Mouse (Mus musculus): ENCODE measurements around the gene Gm42417.

The Gm42417 gene

DNA sequence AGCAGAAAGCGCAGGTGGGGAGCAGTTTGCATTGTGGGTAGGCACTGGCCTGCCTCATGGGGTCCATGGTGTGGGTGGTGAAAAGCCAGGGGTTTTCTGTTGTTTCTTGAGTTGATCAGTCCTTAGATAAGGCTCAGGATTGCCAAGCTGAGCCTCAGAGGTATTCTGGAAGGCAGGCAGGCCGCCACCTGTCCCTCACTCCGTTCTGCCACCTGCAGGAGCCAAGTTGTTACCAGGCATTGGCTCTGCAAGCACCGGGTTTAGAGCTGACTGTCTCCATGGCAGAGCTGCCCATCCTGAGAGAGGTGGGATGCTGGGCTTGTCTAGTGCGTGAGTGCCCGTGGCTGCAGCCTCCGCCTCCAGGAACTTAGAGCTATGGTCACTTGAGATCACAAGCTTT is 17.0 kb downstream of the Gm42417 start:
- in situ Hi-C loops (cut with MboI, MseI) = no loop called here

DNA sequence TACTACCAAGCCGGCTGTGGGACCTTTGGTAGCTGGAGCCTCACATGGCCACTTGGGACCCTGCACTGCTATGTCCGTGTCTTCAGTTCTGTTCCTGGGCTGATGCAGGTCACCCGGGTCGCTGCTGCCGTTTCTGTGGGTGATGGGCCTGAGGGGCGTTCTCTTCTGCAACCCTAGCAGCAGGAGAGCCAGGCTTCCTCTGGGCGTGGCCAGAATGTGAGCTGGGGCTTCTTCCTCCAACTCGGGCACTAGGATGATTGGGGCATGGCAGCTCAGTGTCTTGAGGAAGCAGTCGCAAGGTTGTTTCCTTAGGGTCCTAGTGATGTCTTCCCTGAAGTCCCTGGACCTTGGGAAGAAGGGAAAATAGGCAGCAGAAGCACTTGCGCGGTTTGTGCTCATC is 19.6 kb downstream of the Gm42417 start:
- in situ Hi-C loops (cut with MboI, MseI) = no loop called here

DNA sequence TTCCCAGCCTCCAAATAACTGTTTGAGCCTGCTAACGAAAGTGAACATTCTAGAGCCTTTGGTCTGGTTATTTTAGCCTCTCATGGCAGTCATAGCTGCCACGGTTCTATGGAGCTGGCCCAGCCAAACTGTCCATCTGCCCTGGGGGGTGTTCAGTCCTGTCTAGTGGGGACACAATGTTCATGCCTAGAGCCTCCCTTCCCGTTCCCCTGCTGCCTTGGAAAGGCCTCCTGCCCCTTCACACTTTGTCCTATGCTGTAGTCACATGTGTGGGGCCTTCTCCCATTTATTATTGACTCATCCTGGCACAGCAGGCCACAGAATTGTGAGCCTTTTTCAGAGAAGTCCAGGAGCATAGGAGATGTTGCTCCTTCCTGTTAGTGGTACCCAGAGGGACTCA is 21.0 kb downstream of the Gm42417 start:
- in situ Hi-C loops (cut with MboI, MseI) = no loop called here

- in situ Hi-C loops (cut with MboI, MseI) = no loop called here
These were observed 25.5 kb downstream of the Gm42417 start for GRCm38 (mm10) chr1:36513718-36514117.

GRCm38 (mm10) chr1:36513310-36513709 is 25.9 kb downstream of the Gm42417 start:
- in situ Hi-C loops (cut with MboI, MseI) = no loop called here

- in situ Hi-C loops (cut with MboI, MseI) = no loop called here
These were observed 26.3 kb downstream of the Gm42417 start for GRCm38 (mm10) chr1:36512966-36513280.

DNA sequence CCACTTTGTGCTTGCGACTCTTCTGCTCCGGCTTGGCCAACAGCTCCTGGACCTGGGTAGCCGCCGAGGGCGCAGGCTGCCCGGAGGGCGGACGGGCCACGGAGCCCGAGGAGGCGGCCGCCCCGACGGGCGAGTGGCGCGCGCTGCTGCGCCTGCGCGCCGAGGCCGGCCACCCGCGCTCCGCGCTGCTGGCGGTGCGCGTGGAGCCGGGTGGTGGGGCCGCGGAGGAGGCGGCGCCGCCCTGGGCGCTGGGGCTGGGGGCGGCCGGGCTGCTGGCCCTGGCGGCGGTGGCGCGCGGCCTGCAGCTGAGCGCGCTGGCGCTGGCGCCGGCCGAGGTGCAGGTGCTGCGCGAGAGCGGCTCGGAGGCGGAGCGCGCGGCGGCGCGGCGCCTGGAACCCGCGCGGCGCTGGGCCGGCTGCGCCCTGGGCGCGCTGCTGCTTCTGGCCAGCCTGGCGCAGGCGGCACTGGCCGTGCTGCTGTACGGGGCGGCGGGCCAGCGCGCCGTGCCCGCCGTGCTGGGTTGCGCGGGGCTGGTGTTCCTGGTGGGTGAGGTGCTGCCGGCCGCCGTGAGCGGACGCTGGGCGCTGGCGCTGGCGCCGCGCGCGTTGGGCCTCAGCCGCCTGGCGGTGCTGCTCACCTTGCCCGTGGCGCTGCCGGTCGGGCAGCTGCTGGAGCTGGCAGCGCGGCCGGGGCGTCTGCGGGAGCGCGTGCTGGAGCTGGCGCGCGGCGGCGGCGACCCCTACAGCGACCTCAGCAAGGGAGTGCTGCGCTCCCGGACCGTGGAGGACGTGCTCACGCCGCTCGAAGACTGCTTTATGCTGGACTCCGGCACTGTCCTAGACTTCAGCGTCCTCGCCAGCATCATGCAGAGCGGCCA is 26.9 kb downstream of the Gm42417 start:
- in situ Hi-C loops (cut with MboI, MseI) = no loop called here

GRCm38 (mm10) chr1:36511289-36512021 is 27.8 kb downstream of the Gm42417 start, which contains the start of gene Cnnm3:
Cnnm3 (plus strand) TSS chr1:36511867.
- in situ Hi-C loops (cut with MboI, MseI) = no loop called here

- in situ Hi-C loops (cut with MboI, MseI) = no loop called here
These were observed 31.0 kb downstream of the Gm42417 start for GRCm38 (mm10) chr1:36508238-36508637.

DNA sequence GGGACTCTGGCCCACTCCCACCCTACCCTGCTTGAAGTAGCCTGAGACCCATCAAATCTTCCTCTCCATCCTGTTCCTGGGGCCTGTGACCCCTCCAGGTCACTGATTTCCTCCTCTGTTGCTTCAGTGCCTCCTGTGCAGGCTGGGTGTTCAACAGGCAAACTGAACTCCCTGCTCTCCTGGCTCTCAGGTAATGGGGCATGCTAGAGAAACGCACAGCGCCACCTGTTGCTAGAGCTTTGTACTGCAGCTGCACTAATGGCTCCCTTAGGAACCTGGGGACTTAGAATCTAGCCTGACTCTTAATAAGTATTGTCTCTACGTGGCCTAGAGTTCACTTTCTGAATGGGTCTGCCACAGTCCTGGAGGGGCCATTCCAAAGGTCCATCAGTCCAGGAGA is 38.0 kb downstream of the Gm42417 start:
- in situ Hi-C loops (cut with MboI, MseI) = no loop called here

- in situ Hi-C loops (cut with MboI, MseI) = no loop called here
These were observed 41.9 kb downstream of the Gm42417 start for GRCm38 (mm10) chr1:36497312-36497711.

- in situ Hi-C loops (cut with MboI, MseI) = no loop called here
These were observed 42.5 kb downstream of the Gm42417 start for GRCm38 (mm10) chr1:36496719-36497118.

DNA sequence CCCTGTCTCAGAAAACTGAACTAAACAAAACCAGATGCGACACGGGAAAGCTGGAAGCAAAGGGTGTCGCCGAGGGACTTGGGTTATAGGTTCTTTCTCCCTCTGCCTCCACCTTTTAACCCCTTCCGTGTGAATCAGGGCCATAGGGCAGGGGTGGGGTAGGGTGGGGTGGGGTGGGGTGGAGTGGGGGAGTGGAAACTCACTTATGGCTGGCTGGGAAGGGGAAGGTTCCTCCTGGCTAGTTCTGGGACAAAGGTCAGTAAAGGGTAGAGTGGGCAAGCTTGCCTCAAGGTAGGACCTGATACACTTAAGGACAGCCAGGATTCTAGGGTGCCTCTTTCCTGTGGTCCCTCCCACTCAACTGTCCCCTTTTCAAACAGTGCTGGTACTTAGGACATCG is 45.9 kb downstream of the Gm42417 start:
- in situ Hi-C loops (cut with MboI, MseI) = no loop called here

DNA sequence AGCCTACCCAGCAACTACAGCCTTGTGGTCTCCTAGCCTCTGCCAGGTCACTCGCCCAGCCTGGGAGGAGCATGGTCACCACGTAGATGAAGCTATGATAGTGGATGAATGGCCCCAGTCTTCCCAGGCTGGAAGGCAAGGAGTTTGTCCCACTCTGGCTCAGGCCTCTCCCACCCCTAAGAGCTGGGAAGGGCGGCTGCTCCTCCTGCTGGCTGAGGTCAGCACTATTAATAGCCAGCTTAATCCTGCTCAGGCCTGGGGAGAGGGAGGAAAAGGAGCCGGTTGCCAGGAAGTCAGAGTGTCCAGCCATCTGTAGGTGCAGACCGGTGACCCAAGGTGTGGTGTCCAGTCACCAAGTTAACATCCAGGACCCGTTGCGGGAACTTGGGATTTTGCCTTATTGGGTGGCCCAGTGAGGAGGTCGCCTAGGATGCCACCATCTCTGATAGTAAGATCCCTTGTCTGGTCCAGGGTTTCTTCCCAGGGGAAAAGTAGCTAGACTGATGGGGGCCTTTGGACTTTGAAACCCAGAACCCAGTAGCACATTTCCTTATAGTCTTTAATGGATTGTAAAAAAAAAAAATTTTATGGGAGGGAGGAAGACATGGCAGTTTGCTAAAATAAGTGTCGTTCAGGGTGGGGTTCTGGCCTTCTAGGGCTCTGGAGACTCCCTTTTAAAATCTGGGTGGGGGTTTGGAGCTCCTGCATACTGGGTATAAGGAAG is 46.7 kb downstream of the Gm42417 start:
- in situ Hi-C loops (cut with MboI, MseI) = no loop called here

DNA sequence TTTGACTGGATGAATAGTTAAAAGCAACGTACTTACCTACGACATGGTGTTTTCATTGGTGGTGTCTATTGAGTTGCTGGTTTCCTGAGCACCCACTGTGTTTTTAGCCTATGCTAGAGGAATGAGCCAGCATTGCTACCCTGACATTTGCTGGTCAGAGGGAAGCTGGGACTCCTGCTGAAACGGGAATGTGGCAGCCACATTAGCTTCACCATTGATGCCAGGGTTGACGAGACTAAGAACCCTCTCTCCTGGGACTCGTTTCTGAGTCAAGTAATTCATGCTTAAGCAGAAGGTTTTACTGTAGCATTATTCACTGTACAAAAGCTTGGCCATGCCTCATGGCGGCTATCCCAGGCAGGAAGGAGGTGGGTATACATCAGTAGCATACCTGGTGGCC is 49.6 kb downstream of the Gm42417 start:
- in situ Hi-C loops (cut with MboI, MseI) = no loop called here

DNA sequence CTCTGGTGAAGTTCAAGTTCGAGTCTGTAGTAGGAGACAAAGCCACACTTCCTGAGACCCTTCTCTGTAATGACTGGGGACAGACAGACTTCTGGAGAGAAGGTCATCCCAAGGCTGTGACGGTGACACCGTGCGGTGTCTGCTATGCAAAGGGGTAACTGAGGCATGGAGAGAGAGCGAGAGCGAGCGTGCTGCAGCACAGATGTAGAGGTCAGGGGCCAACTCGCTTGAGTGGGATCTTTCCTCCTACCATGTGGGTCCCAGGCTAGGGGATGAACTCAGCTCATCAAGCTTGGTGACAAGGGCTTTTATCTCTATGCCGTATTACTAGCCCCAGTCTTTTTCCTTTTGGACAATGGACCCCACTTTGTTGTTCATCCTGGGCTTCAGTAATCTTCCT is 52.1 kb downstream of the Gm42417 start:
- in situ Hi-C loops (cut with MboI, MseI) = no loop called here

DNA sequence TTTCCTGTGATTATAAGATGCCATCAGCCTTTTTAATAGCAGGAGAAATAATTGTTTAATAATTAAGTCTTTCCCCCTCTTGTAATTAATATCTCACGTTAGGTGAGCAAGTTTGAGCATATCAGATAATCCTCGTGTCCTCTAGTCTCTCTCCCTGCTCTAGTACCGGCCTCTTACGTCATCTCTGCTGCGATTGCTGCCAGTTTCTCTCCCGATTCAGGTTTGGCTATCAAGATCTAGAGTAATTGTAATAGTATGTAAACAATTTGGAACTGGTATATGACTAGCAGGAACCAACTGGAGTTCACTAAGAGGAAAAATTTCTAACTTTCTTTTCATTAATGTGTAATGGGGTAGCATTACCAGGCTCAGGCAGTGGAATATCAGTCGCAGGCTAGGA is 54.1 kb downstream of the Gm42417 start:
- in situ Hi-C loops (cut with MboI, MseI) = no loop called here

DNA sequence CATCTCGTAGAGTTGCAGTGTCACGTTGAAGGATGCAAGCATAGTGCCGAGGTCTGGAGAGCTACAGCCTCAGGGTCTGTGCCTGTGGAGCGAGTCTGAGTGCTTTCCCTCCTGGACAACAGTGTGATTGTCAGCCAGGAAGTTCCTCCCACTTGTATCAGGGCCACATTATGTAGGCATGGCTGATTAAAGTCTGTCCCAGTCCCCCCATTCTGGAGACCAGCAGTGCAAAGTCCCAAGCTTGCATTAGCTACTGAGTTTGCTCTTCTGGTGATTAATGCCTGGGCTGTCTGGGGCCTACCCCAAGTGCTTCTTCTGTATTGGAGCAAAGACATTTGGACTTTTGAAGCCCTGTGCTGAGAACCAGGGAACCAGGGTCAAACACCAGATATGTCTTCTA is 55.4 kb downstream of the Gm42417 start:
- in situ Hi-C loops (cut with MboI, MseI) = no loop called here
